Mouse (Mus musculus) kidney, postnatal 10 days (tissue): Measurements from ENCODE around the gene Lrrc9.

ENCODE experiments used
- DNase-seq: peaks from one replicate; pipeline ENCODE4 v3.0.0; 2021; ENCODE audit warnings: mixed read lengths

Gene Lrrc9

DNA sequence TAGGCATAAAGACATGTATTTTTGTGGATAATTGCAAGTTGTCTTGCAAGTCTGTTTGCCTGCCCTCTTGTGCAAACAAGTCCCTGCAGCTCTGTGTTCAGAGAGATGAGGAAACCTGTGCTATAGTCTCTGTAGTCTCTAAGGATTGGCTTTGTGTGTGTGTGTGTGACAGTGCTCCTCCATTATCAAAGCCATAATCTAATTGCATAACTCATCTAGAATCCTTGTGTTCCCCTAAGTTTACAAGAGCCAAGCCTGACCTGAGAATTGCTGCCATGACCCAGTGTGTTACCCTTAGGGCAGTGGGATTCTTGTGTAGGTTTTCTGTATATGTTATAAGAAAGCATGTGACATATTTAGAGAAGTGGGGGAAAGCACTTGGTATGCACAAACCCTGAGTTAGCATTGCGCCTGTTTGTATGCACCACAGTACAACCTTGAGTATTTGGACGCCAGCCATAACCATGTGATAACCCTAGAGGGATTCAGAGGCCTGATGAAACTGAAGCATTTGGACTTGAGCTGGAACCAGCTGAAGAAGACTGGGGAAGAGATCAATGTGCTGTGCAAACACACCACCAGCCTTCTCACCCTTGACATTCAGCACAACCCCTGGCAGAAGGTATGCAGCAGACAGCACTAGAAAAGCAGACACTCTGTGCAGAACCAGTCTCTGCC is 35.2 kb downstream of the Lrrc9 start:
- peak; percentile 16 for DNase-seq

DNA sequence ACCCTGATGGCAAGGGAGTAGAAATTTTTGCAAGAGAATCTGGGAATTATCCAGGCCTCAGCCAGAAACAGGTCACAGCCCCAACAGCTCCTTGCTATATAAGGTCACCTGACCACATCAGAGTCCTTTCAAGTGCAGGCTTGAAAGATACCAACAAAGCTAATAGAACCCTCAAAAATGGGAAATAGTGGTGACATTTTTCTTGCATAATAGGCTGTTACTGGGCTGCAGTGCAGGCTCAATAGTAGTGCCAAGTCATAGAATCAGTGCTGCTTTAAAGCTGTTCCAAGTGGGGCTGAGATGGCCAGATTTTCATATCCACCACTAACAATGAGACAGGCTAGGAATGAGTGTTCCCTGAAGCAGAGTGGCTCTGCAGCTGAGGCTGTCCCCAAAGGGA is 40.6 kb downstream of the Lrrc9 start:
- DNase-seq = no peak

DNA sequence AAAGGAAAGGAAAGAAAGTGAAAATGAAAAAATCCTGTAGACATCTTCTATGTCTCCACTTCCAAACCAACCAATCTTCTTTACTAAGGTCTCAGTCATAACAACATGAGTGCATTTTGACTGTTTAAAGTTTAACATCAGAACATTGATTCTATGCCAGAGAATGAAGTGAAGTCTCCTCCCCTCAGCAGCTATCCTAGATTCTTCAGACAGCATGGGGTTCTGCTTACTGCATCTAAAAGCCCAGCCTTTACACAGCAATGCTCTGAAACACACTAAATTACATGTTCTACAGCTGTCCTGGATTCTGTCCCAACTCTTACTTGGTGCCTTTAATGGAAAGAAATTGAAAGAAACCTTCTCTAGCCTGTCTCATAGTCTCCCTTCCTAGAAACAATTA is 43.2 kb downstream of the Lrrc9 start:
- no peak for DNase-seq

DNA sequence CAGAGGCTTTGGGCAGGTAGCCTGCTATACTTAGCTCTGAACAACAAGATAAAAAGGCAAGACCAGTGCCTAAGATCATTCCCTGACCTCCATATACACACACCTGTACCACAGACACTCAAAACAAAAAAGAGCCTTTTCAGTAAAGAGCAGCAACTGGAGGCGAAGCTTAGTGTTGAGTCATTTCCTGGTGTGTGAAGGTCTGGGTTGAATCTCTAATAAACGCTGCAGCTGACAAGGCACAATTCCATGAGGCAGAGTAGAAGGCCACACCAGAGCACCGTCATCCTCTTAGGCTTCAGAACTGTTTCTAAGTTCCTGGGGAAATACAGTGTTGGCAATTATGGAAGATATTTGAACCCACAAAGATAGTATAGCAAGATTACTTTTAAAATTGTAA is 45.8 kb downstream of the Lrrc9 start:
- no peak for DNase-seq

DNA sequence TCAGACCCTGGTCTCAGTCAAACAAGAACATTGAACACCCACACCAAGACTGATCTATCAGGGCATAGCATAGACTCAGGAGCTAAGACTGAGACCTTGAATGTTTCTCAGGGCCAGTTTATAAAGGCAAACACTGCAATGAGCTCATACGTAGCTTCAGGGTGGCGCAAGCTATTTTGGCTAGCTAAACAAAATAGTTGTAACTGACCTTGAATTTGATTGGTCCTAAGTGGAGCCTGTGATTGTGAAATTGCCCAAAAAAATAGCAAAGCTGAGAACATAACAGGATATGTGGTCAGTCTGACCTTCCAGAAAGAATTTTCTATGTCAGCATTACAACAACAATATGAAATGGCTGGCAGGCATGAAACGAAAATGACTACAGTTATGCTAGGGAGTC is 48.3 kb downstream of the Lrrc9 start:
- no peak for DNase-seq

DNA sequence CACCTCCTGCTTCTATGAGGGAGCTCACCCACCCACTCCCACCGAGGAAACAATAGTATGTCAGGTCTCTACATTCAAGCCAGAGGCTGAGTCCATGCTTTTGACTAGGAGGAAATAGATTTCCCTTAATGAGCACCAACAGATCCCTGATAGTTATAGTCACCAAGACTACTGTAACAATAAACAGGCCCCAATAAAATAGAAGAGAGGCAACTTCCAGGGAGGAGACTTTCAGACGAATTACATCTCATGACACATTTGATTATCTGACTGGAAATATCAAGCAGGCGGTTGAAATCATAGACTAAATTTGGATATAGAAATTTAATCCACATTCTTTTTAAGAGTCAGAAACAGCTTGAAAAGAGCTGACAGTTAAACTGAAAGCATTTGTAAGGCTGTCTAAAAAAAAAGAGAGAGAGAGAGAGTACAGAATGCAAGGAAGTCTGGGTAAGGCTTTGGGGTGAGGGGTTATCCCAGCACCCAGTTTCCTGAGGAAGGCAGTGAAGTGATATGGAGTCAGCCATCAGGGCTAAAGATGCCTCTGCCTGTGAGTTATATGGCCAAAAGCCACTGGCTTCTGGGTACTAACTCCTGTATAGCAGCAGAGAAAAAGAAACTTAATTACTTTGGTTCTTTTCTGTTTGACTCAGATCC is 49.5 kb downstream of the Lrrc9 start:
- DNase-seq = no peak

DNA sequence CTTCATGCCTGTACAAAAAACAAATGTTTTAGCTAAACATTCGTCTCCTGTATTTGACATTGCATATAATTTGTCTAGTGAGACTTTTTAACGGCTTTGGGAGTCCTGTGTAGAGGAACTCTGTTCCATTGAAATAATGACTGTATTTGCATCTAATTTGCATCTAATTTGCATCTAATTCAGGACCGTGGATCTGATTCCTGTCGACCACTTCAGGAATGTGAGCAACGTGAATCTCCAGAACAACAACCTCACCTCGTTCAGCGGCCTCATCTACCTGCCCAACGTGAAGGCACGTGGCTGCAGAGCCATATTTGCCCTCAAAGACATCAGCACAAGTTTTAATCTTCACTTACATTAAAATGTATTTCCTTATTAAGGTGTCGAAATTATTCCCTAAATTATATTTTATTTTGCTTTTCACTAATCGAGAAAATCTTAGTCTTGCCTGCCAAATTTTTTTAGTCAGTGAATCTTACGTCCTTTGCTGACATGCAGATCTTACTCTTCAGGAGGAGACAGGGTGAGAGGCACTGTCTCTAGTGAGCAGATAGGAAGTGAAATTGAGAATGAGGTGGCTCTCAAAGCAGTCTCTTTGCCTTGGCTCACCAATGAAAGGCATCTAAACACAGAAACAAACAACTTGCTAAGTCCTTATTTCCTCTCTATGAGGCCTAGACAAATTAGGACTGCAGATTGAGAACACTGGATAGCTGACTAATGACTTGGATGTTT is 55.4 kb downstream of the Lrrc9 start:
- no peak for DNase-seq

DNA sequence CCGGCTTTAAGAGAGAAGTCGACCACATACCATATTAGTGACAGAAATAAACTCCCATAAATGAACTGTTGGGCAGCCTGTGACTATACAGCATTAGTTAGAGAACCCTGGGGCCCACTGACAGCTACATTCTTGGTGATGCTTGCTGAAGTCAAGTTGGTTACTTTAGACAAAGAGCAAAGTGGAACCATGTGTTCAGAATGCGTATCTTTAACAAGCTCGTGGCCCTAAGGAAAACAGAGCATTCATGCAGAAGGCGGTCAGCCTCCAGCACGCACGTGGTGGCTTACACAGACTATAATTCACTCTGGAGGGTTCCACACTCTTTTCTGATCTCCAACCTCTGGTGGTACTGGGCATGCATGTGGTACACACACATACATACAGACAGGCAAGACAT is 67.9 kb downstream of the Lrrc9 start:
- no peak for DNase-seq

DNA sequence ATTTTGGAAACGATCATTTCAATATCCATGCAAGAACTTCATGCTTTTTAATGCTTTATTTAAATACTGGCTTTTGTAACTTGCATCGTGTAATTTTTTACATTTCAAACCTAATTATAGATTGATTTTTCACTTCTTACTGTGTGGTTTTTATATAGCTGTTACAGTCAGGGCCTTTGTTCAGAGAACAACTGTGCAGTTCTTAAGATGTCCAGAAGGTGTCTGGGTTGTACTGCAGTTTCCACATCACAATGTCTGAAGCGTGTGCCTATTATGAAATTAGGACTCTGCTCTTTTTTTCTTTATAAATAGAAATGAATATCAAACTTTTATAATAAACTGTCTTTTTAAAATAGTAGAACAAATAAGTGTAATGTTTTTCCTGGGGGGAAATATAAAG is 73.8 kb downstream of the Lrrc9 start:
- DNase-seq = peak; percentile 11

DNA sequence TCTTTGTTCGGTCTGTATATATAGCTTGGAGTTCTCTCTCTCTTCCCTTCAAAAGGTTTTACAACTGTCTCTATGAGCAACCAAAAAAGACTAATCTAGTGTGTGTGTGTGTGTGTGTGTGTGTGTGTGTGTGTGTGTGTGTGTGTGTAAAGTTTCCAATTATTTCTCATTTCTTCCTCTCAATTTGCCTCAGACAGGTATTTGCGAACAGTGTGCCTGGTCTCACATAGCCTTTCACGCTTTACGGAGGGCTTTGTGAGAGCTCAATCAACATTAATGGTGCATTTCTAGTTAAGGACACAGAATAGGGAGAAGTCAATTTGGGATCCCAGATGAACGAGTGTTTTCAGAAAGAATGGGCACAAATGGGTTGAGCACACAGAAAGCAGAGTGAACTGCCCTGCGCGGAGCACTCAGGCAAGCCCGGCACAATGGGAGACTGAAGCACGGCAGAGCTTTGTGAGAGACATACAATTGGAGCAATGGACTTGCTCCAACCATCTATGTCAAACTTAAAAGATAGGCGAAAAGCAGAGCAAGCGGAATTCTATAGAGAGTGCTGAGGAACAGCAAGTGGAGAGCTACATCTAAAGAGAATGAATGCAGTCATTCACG is 76.6 kb downstream of the Lrrc9 start:
- DNase-seq = no peak

DNA sequence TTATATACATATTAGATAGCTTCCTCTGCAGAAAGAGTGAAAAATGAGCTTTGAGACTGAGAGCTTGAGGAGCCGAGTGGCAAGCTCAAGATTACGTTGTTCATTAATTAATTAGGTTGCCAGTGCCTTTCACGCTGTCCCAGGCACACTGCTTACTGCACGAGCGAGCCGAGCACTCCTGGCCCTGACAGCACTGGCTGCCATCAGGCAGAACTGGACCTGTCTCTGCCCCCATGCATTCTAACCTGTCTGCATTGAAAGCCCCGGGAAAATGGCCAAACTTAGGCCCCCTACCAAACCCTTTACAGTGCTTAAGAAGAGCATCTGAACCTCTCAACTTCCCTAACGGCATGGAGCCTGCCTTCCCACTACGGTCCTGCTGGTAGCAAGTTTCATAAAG is 77.7 kb downstream of the Lrrc9 start:
- DNase-seq = no peak

DNA sequence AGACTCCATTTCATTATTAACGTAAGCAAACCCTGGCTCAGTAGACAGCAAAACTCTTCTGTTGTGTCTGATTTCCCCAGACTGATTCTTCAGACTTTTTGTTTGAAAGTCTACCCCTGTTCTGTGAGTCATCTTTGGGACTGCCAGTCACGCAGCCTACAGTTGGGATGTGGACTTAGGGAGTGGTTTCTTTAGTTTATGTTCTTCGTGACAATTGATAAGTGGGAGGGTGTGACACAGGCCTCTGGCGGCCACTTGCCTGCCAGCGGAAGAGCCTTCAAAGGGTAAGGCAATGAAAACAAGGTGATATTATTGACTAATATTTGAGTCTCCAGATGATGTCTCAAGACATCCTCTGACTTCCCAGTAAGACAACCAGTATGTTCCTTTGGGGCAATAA is 78.2 kb downstream of the Lrrc9 start:
- no peak for DNase-seq

DNA sequence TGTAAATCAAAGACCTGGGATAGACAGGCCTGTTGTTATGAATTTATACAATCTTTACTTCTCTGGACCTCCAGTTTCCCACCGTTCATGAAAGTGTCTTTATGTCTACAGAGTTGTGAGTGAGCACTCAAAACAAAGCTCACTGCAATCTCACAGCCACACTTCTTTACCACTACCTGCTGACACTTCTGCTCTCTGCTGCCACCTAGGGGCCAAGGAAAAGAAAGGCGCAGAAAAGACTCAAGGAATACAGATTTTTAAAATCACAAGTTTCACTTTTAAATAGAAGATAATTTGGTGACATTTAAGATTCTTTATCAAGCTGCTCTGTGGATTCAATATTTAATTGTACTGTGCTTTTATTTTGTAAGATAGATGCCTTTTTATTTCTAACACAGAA is 79.0 kb downstream of the Lrrc9 start:
- DNase-seq = peak; percentile 74

DNA sequence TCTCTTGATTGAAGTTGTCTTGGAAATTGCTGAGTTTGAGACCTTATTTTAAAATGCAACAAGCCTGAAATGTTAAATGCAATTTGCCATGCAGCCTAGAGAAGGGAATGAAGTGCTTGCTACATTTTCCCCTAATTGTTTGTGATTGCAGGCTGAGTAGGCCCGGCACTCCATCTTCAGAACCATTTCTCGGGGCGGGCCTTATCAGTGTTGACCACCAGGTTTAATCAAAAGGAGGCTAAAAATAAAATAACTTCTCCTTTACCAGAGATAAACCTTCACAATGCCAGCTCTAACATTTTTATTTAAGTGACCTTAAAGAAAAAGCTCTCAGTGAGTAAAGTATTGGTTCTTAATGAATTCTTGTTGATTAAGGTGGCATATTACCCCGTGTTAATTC is 83.9 kb downstream of the Lrrc9 start:
- no peak for DNase-seq

DNA sequence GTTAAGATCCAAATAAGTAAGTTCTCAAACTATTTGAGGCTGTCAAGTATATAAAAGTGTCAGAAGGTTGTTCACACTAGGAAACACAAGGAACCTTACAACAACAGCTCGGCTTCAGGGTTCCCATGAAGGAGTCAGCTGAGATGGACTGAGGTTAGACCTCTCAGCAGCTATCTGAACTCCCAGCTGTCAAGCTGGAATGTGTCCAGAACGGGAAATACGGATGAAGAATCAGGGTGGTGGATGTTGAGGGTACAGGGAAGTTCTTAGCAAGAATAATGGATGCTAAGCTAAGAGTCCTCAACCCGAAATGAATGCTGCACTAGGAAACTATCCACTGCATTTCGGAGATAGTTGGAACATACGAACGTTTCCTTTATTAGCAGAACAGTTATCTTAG is 90.6 kb downstream of the Lrrc9 start:
- no peak for DNase-seq

DNA sequence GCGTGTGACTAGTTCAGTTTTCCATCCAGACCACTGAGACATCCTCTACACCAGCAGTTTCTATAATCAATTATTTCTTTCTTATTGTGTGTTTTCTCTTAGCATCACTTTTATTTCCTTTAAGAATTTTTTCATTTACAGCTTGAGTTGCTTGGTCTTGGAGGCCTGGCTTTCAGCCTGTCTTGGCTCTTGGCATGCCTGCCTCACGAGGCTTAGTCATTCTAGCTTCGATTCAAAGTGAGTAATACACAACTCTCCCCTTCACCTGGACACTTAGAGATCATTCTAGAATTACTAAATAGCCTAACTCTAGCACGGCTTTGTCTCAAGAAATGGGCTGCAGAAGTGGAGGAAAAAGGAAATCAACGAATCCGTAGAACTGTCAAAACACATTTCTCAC is 92.3 kb downstream of the Lrrc9 start:
- no peak for DNase-seq

DNA sequence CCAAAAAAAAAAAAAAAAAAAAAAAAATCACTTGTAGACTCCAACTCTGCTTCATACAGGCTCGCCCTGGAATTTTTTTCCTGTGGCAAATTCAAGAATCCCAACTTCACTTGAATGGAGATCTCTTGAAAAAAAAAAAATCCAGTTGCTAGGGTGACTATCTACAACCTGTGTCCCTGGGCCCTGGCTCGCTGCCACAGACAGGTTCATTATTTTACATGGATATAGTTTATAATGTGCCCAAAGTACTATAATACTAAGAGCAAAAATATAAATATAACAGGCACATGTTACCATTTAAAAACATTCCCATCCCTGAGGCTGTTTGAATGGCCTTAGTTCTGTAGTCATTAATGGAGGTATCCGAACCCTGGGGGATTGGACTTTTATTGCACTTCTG is 93.9 kb downstream of the Lrrc9 start:
- peak; percentile 32 for DNase-seq

DNA sequence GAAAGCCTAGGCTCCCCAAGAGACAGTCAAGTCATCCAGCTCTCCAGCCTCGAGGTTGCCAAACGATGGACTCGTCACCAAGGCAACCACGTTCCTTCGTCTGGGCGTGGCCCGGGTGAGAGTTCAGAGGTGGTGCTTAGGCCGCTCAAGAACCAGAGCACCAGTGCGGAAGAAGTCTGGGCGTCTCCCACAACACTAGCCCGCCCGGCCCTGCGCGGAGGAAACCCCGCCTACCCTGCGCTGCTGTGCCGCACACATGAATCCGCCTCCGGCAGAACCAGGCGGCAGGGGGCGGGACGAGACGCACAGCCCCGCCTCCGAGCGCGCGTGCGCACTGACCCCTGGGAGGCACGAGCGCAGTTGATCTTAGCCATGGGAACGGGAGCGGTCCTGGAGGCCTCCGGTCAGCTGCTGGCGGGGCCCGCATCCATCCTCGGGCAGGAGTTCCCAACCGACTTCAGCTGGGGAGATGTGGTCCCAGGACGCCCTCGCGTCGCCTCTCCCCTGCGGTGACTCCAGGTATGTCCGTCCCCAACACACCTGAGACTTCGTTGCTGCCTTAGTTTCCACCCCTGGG is 94.4 kb downstream of the Lrrc9 start, which contains the start of gene Pcnx4:
Gene Pcnx4 (plus strand): TSS at position 363 of the 577 bp plus-strand sequence.
- DNase-seq = peak; percentile 98

DNA sequence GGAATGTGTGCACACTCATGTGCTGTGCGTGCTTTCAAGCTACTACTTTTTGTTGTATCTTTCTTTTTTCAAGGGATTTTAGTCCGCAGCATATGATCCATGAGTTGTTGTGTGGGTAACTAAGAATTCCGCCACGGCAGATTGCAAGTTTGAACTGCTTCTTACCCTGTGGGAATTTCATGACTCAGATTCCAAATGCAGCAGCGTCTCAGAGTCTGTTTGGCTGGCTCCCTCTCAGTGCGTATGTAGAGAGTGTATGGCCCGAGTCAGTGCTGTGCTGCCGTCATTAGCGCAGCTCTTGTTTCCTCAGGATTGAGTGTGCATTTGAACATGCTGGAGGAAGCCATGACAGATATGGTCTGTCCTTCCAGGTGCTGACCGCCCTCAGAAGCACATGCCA is 96.9 kb downstream of the Lrrc9 start:
- no peak for DNase-seq

DNA sequence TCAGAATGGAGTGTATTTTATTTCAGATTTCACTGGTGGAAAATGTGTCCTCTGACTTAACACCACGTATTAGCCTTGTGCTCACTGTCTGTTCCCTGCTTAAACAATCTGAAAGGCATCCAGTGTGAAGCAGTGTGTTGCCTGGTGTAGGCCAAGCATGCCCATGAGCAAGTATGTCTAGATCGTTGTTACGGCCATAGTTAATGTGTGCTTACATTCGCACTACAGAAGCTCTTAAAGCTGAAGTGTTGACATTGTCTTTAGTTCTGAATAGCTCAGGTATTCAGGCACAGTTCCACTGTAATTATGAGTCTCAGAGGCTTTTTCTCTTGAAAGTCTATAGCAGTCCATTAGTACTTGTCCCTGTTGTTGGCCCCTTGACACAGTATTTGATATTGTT is 112.7 kb downstream of the Lrrc9 start:
- no peak for DNase-seq

DNA sequence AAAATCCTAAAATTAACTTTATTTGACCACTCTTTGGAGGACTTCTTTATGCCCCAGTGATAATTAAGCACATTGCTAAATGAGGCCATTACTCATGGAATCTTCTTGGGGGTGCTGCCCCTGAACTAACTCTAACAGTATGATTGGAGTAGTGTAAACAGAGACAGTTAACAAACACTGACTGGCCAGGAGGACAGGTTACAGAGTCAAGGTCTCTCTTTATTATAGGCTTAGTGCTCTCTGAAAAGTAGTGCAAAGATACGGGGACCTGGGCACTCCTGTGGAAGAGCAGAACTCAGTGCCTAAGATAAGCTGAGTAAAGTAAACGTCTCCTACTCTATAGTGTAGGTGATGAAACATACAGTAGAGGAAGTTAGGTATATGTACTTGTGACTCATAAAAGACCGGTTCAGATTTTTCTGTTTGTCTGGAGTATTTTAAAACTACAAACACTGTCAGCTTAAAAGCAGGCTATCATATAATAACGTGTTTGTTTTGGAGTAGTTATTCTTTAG is 122.7 kb downstream of the Lrrc9 start:
- DNase-seq = no peak
